Mouse (Mus musculus): ENCODE results near the gene Romo1. TPM values are rescaled to one million over a fixed set of nuclear protein-coding genes. Genes with fewer than 3 reads are reported as not detected.

Romo1 gene
- polyA plus RNA-seq, 1 experiment from 2014 or later, result 428 TPM

DNA sequence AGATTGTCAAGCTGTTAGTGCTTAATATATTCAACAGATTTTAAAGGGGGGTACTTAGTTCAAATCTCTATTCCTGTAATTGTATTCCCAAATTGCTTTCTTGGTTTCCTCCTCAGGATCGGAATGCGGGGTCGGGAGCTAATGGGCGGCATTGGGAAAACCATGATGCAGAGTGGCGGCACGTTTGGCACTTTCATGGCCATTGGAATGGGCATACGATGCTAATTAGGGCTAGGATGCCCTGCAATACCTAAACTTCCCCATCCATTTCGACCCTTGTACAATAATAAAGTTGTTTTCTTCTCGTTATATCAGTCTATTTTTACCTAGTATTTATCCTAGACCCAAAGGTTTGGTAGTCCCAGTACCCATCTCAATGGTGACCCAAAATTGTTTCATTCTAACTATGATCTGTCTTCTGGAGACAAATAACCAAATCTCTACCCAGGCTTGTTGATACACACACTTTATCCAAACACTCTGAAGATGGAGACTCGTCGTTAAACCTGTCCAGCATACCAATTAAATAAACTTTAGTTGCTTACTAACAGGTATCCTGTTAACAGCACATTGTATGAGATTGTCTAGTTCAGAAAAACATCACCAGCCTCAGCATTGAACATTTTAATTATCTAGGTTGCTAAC lies 1.8 kb downstream of the Romo1 start:
- Histone ChIP-seq H3K27ac (no peak overlapping the region), H3K36me3 (peaks cover 38% of the 10 kb centered on the region), H3K4me1 (peaks cover 13% of the 10 kb centered on the region; the same call in 1 of the 2 replicates), H3K4me3 (no peak overlapping the region), H3K9me3 (no peaks in the 10 kb centered on the region), H3K9ac (no peak overlapping the region), H3K27me3 (no peaks in the 10 kb centered on the region), H3K4me2 (replicated peaks) (peak overlapping the region; percentile 68)
- WGBS, result 57% methylated on average over 11 of the region's 11 CpGs
- no peak for ATAC-seq (ENCODE audit: insufficient number of reproducible peaks, insufficient read depth, low FRiP score, low TSS enrichment)

- H3K4me2 ChIP-seq (replicated peaks), result no peak overlapping the region
- no peak overlapping the region for H3K27ac ChIP-seq
- peaks cover 13% of the 10 kb centered on the region; the same call in 1 of the 2 replicates for H3K4me1 ChIP-seq
- no peaks in the 10 kb centered on the region for H3K27me3 ChIP-seq
- no peak overlapping the region for H3K9ac ChIP-seq
- ATAC-seq (ENCODE audit: insufficient number of reproducible peaks, insufficient read depth, low FRiP score, low TSS enrichment), result no peak
- WGBS, result 80% methylated on average over 5 of the region's 5 CpGs
- no peak overlapping the region for H3K4me3 ChIP-seq
- peaks cover 35% of the 10 kb centered on the region for H3K36me3 ChIP-seq
- H3K9me3 ChIP-seq, result no peaks in the 10 kb centered on the region
These were observed 2.6 kb downstream of the Romo1 start for GRCm38 (mm10) chr2:156146272-156146989.

DNA sequence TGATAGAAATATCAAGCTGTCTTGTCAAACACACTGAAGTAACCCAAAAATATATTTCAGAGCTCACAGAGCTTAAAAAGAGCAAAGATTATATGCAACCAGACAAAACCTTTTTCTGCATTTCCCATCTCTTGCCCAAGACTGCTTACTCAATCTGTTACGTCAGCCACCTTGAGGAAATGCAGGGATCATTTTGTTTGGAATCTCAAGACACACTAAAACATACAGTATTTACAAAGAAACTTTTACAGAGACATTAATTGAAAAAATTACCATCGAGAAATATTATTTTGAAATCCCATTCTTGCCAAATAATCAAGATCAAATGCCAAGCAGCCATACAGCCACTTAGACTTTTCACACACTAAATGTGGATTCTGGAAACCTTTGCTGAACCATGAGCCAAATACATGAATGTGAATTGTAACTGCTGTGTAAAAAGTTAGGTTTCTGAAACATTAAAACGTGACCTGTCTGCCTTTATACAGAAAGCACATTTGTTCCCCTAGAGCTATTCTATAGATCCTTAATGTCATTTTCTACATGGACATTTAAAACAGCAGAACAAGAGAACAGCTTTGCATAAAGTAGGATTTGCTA lies 3.6 kb downstream of the Romo1 start:
- peaks cover 13% of the 10 kb centered on the region; the same call in 1 of the 2 replicates for H3K4me1 ChIP-seq
- WGBS, result 88% methylated on average over 3 of the region's 3 CpGs
- no peak for ATAC-seq (ENCODE audit: insufficient number of reproducible peaks, insufficient read depth, low FRiP score, low TSS enrichment)
- H3K9me3 ChIP-seq, result no peaks in the 10 kb centered on the region
- H3K9ac ChIP-seq, result no peak overlapping the region
- H3K27me3 ChIP-seq, result no peaks in the 10 kb centered on the region
- H3K36me3 ChIP-seq, result peaks cover 34% of the 10 kb centered on the region
- H3K4me3 ChIP-seq, result no peak overlapping the region
- H3K4me2 ChIP-seq (replicated peaks), result no peak overlapping the region
- H3K27ac ChIP-seq, result no peak overlapping the region

GRCm38 (mm10) chr2:156151538-156151937 lies 7.7 kb downstream of the Romo1 start:
- H3K36me3 ChIP-seq, result peaks cover 60% of the 10 kb centered on the region

DNA sequence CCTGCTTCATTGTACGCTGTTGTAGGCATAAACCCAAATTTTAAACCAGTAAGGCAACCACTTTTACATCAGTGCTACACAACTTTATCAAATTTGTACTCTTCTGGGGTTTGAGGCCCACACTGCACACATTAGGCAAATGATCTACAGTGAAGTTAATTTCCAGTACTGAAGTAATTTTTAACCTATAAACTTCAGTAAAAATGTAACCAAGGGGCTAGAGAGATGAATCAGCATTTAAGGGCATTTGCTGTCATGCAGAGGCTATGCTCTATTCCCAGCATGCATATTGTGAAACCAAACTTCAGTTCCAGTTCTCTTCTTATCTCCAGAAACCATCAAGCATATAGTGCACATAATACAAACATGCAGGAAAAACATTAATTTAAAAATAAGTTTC lies 21.6 kb downstream of the Romo1 start:
- Histone ChIP-seq H3K4me3 (no peak overlapping the region), H3K9ac (no peak overlapping the region), H3K27me3 (no peaks in the 10 kb centered on the region), H3K27ac (no peak overlapping the region), H3K4me2 (replicated peaks) (no peak overlapping the region), H3K36me3 (peaks cover 72% of the 10 kb centered on the region), H3K4me1 (no peaks in the 10 kb centered on the region), H3K9me3 (no peaks in the 10 kb centered on the region)
- 98% methylated on average over 1 of the region's 1 CpGs for WGBS
- ATAC-seq (ENCODE audit: insufficient number of reproducible peaks, insufficient read depth, low FRiP score, low TSS enrichment), result no peak

More at GRCm38 (mm10) chr2:156151538-156151937, 7.7 kb downstream of the Romo1 start:
- no peak for ATAC-seq (ENCODE audit: insufficient number of reproducible peaks, insufficient read depth, low FRiP score, low TSS enrichment)
- H3K9me3 ChIP-seq, result no peaks in the 10 kb centered on the region
- no peak overlapping the region for H3K27ac ChIP-seq
- H3K27me3 ChIP-seq, result no peaks in the 10 kb centered on the region
- H3K4me2 ChIP-seq (replicated peaks), result no peak overlapping the region
- H3K4me3 ChIP-seq, result no peak overlapping the region
- H3K9ac ChIP-seq, result no peak overlapping the region
- H3K4me1 ChIP-seq, result no peaks in the 10 kb centered on the region

DNA sequence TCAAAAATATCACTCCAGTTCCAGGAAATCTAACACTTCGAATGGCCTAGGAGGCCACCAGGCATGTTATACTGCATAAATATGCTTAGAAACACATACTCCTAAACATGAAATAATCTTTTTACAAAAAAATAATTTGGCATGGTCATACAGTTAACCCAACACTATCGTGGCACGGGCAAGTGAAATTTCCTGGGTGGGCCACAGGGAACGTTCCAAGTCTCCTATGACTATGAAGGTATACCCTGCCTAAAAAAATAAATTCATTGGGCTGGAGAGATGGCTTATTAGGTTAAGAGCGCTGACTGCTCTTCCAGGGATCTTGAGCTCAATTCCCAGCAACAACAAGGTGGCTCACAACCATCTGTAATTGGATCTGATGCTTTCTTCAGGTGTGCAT lies 22.7 kb downstream of the Romo1 start:
- Histone ChIP-seq H3K4me1 (no peaks in the 10 kb centered on the region), H3K4me3 (no peak overlapping the region), H3K36me3 (peaks cover 75% of the 10 kb centered on the region), H3K9me3 (no peaks in the 10 kb centered on the region), H3K27ac (no peak overlapping the region), H3K27me3 (no peaks in the 10 kb centered on the region), H3K4me2 (replicated peaks) (no peak overlapping the region), H3K9ac (no peak overlapping the region)
- WGBS, result 95% methylated on average over 5 of the region's 5 CpGs
- ATAC-seq (ENCODE audit: insufficient number of reproducible peaks, insufficient read depth, low FRiP score, low TSS enrichment), result no peak

GRCm38 (mm10) chr2:156177079-156177478 lies 33.2 kb downstream of the Romo1 start:
- H3K27me3 ChIP-seq, result no peaks in the 10 kb centered on the region
- 85% methylated on average over 6 of the region's 6 CpGs for WGBS

DNA sequence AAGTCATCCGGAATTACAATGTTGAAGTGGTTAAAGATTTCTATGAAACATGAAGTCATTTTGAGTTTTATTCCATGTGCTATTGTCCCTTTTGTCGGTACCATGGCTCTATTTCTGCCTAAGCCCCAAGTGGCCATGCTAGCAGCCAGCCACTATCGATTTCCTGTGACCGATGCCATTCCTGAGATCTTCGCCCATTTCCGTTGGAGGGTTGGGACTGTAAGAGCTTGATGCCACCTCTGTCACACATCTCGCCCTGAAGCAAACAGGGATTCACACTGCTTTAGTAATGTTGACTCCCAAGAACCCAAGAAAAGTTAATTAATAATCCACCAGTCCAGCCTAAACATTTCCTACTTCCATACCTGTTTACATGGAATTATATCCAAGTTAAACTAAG lies 33.8 kb downstream of the Romo1 start:
- 76% methylated on average over 7 of the region's 7 CpGs for WGBS

More at GRCm38 (mm10) chr2:156177079-156177478, 33.2 kb downstream of the Romo1 start:
- H3K9ac ChIP-seq, result no peak overlapping the region
- 0 out of 2 replicates have a peak overlapping the region, but pooled peaks have one; percentile 4 for H3K4me3 ChIP-seq
- H3K9me3 ChIP-seq, result no peaks in the 10 kb centered on the region
- peak overlapping the region; percentile 9; the same call in 1 of the 2 replicates for H3K4me2 ChIP-seq (replicated peaks)
- peaks cover 46% of the 10 kb centered on the region for H3K36me3 ChIP-seq
- H3K4me1 ChIP-seq, result peaks cover 17% of the 10 kb centered on the region
- ATAC-seq (ENCODE audit: insufficient number of reproducible peaks, insufficient read depth, low FRiP score, low TSS enrichment), result no peak
- H3K27ac ChIP-seq, result no peak overlapping the region

DNA sequence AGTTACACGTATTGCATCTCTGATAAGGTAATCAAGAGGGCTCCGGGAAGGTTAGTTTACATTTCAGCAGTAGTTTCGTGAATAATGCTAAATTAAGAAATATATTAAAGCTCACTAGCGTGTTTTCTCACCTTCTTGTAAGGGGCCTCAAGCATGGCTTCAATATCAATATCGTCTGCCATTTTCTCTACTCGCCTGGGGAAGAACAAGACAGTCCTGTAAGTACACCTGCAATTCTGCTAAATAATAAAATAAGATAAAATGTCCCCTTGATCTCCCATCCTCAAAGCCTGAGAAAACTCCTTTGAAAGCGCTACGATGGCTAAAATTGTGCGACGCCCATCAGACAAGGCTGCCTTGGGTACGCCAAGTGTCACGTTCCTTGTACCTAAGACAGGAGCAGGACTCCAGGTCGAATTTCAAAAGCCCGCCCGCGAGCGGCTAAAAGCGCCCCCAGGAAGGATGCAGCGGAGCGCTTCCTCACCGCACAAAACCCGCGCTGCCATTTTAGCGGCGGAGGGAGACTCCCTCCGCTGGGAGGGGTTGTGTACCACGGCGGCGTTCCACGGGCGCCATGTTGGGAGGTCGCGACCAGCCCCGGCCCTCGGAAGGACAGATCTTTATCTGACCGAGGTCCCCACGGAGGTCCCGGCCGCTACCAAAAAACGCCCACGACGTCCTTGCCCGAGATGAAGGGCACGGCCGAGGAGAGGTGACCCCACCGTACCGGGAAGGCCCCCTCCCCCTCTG lies 35.4 kb downstream of the Romo1 start:
- no peaks in the 10 kb centered on the region for H3K9me3 ChIP-seq
- H3K9ac ChIP-seq, result peak overlapping the region; percentile 100
- peak overlapping the region; percentile 100 for H3K4me3 ChIP-seq
- ATAC-seq (ENCODE audit: insufficient number of reproducible peaks, insufficient read depth, low FRiP score, low TSS enrichment), result 0 out of 2 replicates have a peak, but pooled peaks have one; percentile 9
- no peaks in the 10 kb centered on the region for H3K27me3 ChIP-seq
- peak overlapping the region; percentile 83 for H3K4me2 ChIP-seq (replicated peaks)
- peaks cover 28% of the 10 kb centered on the region for H3K36me3 ChIP-seq
- 2% methylated on average over 47 of the region's 47 CpGs for WGBS
- H3K4me1 ChIP-seq, result peaks cover 17% of the 10 kb centered on the region
- H3K27ac ChIP-seq, result peak overlapping the region; percentile 97

More for the DNA sequence above, 33.8 kb downstream of the Romo1 start:
- Histone ChIP-seq H3K4me2 (replicated peaks) (peak overlapping the region; percentile 83), H3K27ac (no peak overlapping the region), H3K4me1 (peaks cover 17% of the 10 kb centered on the region), H3K4me3 (peak overlapping the region; percentile 28), H3K36me3 (peaks cover 40% of the 10 kb centered on the region), H3K9me3 (no peaks in the 10 kb centered on the region), H3K9ac (peak overlapping the region; percentile 33; the same call in 1 of the 2 replicates), H3K27me3 (no peaks in the 10 kb centered on the region)
- no peak for ATAC-seq (ENCODE audit: insufficient number of reproducible peaks, insufficient read depth, low FRiP score, low TSS enrichment)

GRCm38 (mm10) chr2:156179796-156180093 lies 35.9 kb downstream of the Romo1 start:
- Histone ChIP-seq H3K36me3 (peaks cover 22% of the 10 kb centered on the region), H3K4me2 (replicated peaks) (peak overlapping the region; percentile 83; the same call in 1 of the 2 replicates), H3K27me3 (no peaks in the 10 kb centered on the region), H3K4me3 (peak overlapping the region; percentile 100), H3K9ac (peak overlapping the region; percentile 100), H3K27ac (peak overlapping the region; percentile 97), H3K9me3 (no peaks in the 10 kb centered on the region), H3K4me1 (peaks cover 17% of the 10 kb centered on the region)
- ATAC-seq (ENCODE audit: insufficient number of reproducible peaks, insufficient read depth, low FRiP score, low TSS enrichment), result peak; percentile 58
- WGBS, result under 1% methylated on average over 33 of the region's 41 CpGs

- Histone ChIP-seq H3K36me3 (peaks cover 22% of the 10 kb centered on the region), H3K9ac (peak within 1 kb of the TSS; percentile 100), H3K9me3 (no peaks in the 10 kb centered on the region), H3K4me1 (peaks cover 17% of the 10 kb centered on the region), H3K4me3 (peak within 1 kb of the TSS; percentile 100), H3K4me2 (replicated peaks) (peak within 1 kb of the TSS; percentile 83), H3K27me3 (no peaks in the 10 kb centered on the region), H3K27ac (peak within 1 kb of the TSS; percentile 97)
- peak; percentile 95 for ATAC-seq (ENCODE audit: insufficient number of reproducible peaks, insufficient read depth, low FRiP score, low TSS enrichment)
- under 1% methylated on average over 47 of the region's 47 CpGs for WGBS
These were observed 36.4 kb downstream of the Romo1 start, which contains the start of gene Rbm39 for GRCm38 (mm10) chr2:156180094-156180821. Rbm39 (minus strand) TSS chr2:156180238.
